ENCODE assay signal across 8 mouse cellular contexts in the genomic region with DNA sequence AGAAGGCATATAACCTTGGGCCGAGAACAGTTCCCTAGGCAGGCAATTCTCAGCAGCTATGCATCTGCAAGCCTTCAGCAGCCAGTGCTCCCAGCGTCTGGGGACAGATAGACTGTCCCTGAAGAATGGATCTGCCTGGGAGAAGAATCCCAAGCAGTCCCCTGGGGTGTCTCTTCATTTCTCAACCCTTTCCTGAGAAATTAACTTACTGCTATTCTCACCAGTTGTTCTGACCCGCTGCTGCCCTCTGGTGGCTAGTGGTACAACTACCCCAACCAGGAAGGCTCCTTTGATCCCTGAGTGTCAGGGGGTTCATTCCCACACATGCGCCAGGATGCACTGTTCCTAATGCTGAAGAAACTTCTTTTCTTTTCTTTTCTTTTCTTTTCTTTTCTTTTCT.
DNase-seq lines count a peak whose midpoint lies in the region; ATAC-seq lines count a peak whose summit lies in the region.

No protein-coding gene starts in this region.

- intact Hi-C loops in gastrocnemius, postnatal 36 days (cut with DNase I) = loop anchor here (5.0 to 10.0 kb wide), 4 partner anchors 61 to 534 kb away; partner anchors contain the start of gene Zfp703

- peak; percentile 16 to 29 for DNase-seq in CD8-positive naive resting alpha-beta T cell, adult 2 months (ENCODE audit: low read depth in 2 of 2, low spot score in 2 of 2)
- DNase-seq in NIH3T3 (ENCODE audit: low read depth) = peak; percentile 76
- peak; percentile 68 for DNase-seq in cerebellum, adult 9-11 months
- peak; percentile 76 to 78 for DNase-seq in gastrocnemius, postnatal 36 days
- DNase-seq in layer of hippocampus, adult 8-10 months (ENCODE audit: low spot score in 2 of 2) = peak; percentile 36 to 73
- peak; percentile 85 for DNase-seq in lung, postnatal 14 days
- DNase-seq in skeletal muscle tissue, adult 2 months (ENCODE audit: low read depth, low spot score) = peak; percentile 52

- no peak for ATAC-seq in erythroblast, adult 5-6 weeks (replicated peaks; ENCODE audit: low FRiP score, poor library complexity, severe bottlenecking)

Comparison
In these comparisons a context has a peak if more than half of its experiments do, and no peak if none do; other contexts are left out.
1. DNase-seq: peak in every context shown above with its lines; median percentile 85 in lung, postnatal 14 days; 77 in gastrocnemius, postnatal 36 days; 76 in NIH3T3; 68 in cerebellum, adult 9-11 months; 54 in layer of hippocampus, adult 8-10 months; 52 in skeletal muscle tissue, adult 2 months; 22 in CD8-positive naive resting alpha-beta T cell, adult 2 months.